Mouse (Mus musculus) gonadal fat pad, adult 2 months (tissue): ENCODE measurements around the gene Dmxl2. TPM values are rescaled to one million over a fixed set of nuclear protein-coding genes. Genes with fewer than 3 reads are reported as not detected.

ENCODE experiments used
- DNase-seq: peaks from one replicate; pipeline ENCODE4 v3.0.0-alpha.2; 2012; ENCODE audit warnings: low read depth
- polyA plus RNA-seq: library from polyadenylated mRNA; depleted of rRNA; stranded (reverse); fragments of >200 nt; gene quantifications from 2 replicates; pipeline ENCODE4 v1.2.3, GENCODE M21; 2012; rRNA removed

Dmxl2 gene
- polyA plus RNA-seq, 1 experiment: 8.5 TPM

- no peak for DNase-seq
These were observed 185.1 kb downstream of the Dmxl2 start for GRCm38 (mm10) chr9:54316363-54316762.

Other genes with a start within 250 kb of the Dmxl2 start
- not detected in 2 replicates for gene Cyp19a1, start 233.5 kb downstream of the Dmxl2 start, polyA plus RNA-seq
- gene Gldn, start 215.1 kb downstream of the Dmxl2 start, polyA plus RNA-seq: 1.0 and 2.1 TPM in 2 replicates
- gene Sh2d7, start 37.4 kb upstream of the Dmxl2 start, polyA plus RNA-seq: 0.04 TPM in 1 of 2 replicates, not detected in the other
- gene Cib2, start 58.6 kb upstream of the Dmxl2 start, polyA plus RNA-seq: 42.8 and 86.0 TPM in 2 replicates
- gene Idh3a, start 84.7 kb upstream of the Dmxl2 start, polyA plus RNA-seq: 64.5 and 104 TPM in 2 replicates
- 33.1 and 47.9 TPM in 2 replicates for gene Acsbg1, start 160.2 kb upstream of the Dmxl2 start, polyA plus RNA-seq
- gene Dnaja4, start 197.2 kb upstream of the Dmxl2 start, polyA plus RNA-seq: 24.6 and 34.2 TPM in 2 replicates
- gene Wdr61, start 232.9 kb upstream of the Dmxl2 start, polyA plus RNA-seq: 34.1 and 46.5 TPM in 2 replicates